ENCODE assay signal across 29 mouse cellular contexts in genomic region chrX:70667092-70667491, GRCm38 (mm10).
"Had no signal": no experiment of that assay in that cellular context is flagged by ENCODE, and none has a peak within 500 bp of the region (broad histone marks: within the 10 kb centered on the region; RNA-seq: fewer than 3 reads in every experiment).

No protein-coding gene starts in this region.

- H3K4me1 ChIP-seq: heart, embryonic 10.5 days; heart, embryonic 12.5 days; heart, embryonic 13.5 days; heart, embryonic 15.5 days; hindbrain, embryonic 10.5 days; hindbrain, embryonic 12.5 days; hindbrain, embryonic 13.5 days; hindbrain, embryonic 15.5 days; intestine, embryonic 15.5 days; kidney, embryonic 15.5 days had no signal

- H3K9ac ChIP-seq: heart, embryonic 12.5 days; heart, embryonic 13.5 days; heart, embryonic 15.5 days; hindbrain, embryonic 12.5 days; hindbrain, embryonic 13.5 days; hindbrain, embryonic 14.5 days; hindbrain, embryonic 15.5 days; intestine, embryonic 15.5 days; kidney, embryonic 15.5 days had no signal

- H3K4me3 ChIP-seq: heart, embryonic 10.5 days; heart, embryonic 12.5 days; heart, embryonic 13.5 days; heart, embryonic 15.5 days; hindbrain, embryonic 10.5 days; hindbrain, embryonic 12.5 days; hindbrain, embryonic 13.5 days; hindbrain, embryonic 15.5 days; intestine, embryonic 15.5 days; kidney, embryonic 15.5 days; layer of hippocampus, adult 2 months had no signal

- H3K27me3 ChIP-seq: heart, embryonic 12.5 days; heart, embryonic 13.5 days; heart, embryonic 15.5 days; hindbrain, embryonic 12.5 days; hindbrain, embryonic 13.5 days; hindbrain, embryonic 15.5 days; intestine, embryonic 15.5 days; kidney, embryonic 15.5 days had no signal

- DNase-seq: heart, postnatal 10 days; heart, postnatal 14 days; heart, postnatal 36 days; heart, postnatal 4 days; kidney, adult 11 months; kidney, adult 18-20 months; kidney, adult 2 months; kidney, adult 8-10 months; kidney, adult 9 months; kidney, postnatal 14 days; kidney, postnatal 25 days; kidney, postnatal 36 days; kidney, postnatal 4 days; layer of hippocampus, adult 9-11 months; layer of hippocampus, postnatal 36 days had no signal

- H3K36me3 ChIP-seq: heart, embryonic 10.5 days; heart, embryonic 12.5 days; heart, embryonic 13.5 days; heart, embryonic 15.5 days; hindbrain, embryonic 10.5 days; hindbrain, embryonic 12.5 days; hindbrain, embryonic 13.5 days; hindbrain, embryonic 15.5 days; intestine, embryonic 15.5 days; kidney, embryonic 15.5 days had no signal

- H3K27ac ChIP-seq: heart, embryonic 10.5 days; heart, embryonic 13.5 days; heart, embryonic 15.5 days; hindbrain, embryonic 10.5 days; hindbrain, embryonic 12.5 days; hindbrain, embryonic 13.5 days; hindbrain, embryonic 14.5 days; hindbrain, embryonic 15.5 days; hindbrain, postnatal 0 days; intestine, embryonic 15.5 days; kidney, embryonic 15.5 days; kidney, postnatal 0 days; layer of hippocampus, adult 2 months had no signal
